Mouse (Mus musculus): Measurements from ENCODE around the gene Sult3a1. TPM values are rescaled to one million over a fixed set of nuclear protein-coding genes. Genes with fewer than 3 reads are reported as not detected.
"Not testable (repeated sequence)": the region's sequence is repeated elsewhere in the genome, so short reads cannot be mapped to it uniquely, and the experiment has no call there.

Sult3a1 gene
- not detected for polyA plus RNA-seq (2017; shearing (Covaris generic))

GRCm38 (mm10) chr10:33857421-33857820, at the start of gene Sult3a1:
TSS of gene Sult3a1 (plus strand) at chr10:33857721.
- no peak for ATAC-seq

GRCm38 (mm10) chr10:33811807-33812206, 45.7 kb upstream of the Sult3a1 start:
- no peak for ATAC-seq

- no peak for ATAC-seq
Observed at GRCm38 (mm10) chr10:33814266-33814665, 43.3 kb upstream of the Sult3a1 start.

GRCm38 (mm10) chr10:33816923-33817322, 40.6 kb upstream of the Sult3a1 start:
- ATAC-seq, result no peak

- ATAC-seq, result no peak
Observed at GRCm38 (mm10) chr10:33820892-33821291, 36.6 kb upstream of the Sult3a1 start.

- ATAC-seq, result no peak
Observed at GRCm38 (mm10) chr10:33865994-33866393, 8.5 kb downstream of the Sult3a1 start.

GRCm38 (mm10) chr10:33870441-33870840, 12.9 kb downstream of the Sult3a1 start:
- ATAC-seq, result no peak

GRCm38 (mm10) chr10:33872672-33873398, 15.3 kb downstream of the Sult3a1 start:
- ATAC-seq, result no peak

GRCm38 (mm10) chr10:33882411-33882810, 24.9 kb downstream of the Sult3a1 start:
- ATAC-seq, result not testable (repeated sequence)

GRCm38 (mm10) chr10:33901520-33901919, 44.0 kb downstream of the Sult3a1 start:
- ATAC-seq, result not testable (repeated sequence)

- peak; percentile 23 for ATAC-seq
Observed at GRCm38 (mm10) chr10:33904530-33905481, 47.3 kb downstream of the Sult3a1 start, which contains the start of gene Rsph4a. TSS of gene Rsph4a (plus strand) at chr10:33905111.

- ATAC-seq, result no peak
Observed at GRCm38 (mm10) chr10:33905489-33905888, 48.0 kb downstream of the Sult3a1 start.

Other genes starting within 250 kb of the Sult3a1 start
- gene Clvs2, start 233.0 kb upstream of the Sult3a1 start, polyA plus RNA-seq (2017; shearing (Covaris generic)), result under 1 TPM in 1 of 2 experiments, not detected in 1; 0.11 TPM
- gene Sult3a2, start 71.0 kb upstream of the Sult3a1 start, polyA plus RNA-seq (2017; shearing (Covaris generic)), result not detected
- not detected for gene Rsph4a, start 47.4 kb downstream of the Sult3a1 start, polyA plus RNA-seq (2017; shearing (Covaris generic))
- 10 to 100 TPM; 48.4 to 76.4 TPM for gene Zup1, start 93.5 kb downstream of the Sult3a1 start, polyA plus RNA-seq (2017; shearing (Covaris generic))
- gene Rwdd1, start 161.9 kb downstream of the Sult3a1 start, polyA plus RNA-seq (2017; shearing (Covaris generic)), result 100 to 1,000 TPM in 1 of 2 experiments, 10 to 100 TPM in 1; 99.2 to 106 TPM
- gene Trappc3l, start 179.9 kb downstream of the Sult3a1 start, polyA plus RNA-seq (2017; shearing (Covaris generic)), result not detected
- gene Calhm4, start 186.6 kb downstream of the Sult3a1 start, polyA plus RNA-seq (2017; shearing (Covaris generic)), result not detected
- not detected for gene Calhm5, start 238.8 kb downstream of the Sult3a1 start, polyA plus RNA-seq (2017; shearing (Covaris generic))